Mouse (Mus musculus) left cerebral cortex, postnatal 4 days (tissue): Measurements from ENCODE around the gene Col2a1. TPM values are rescaled to one million over a fixed set of nuclear protein-coding genes. Genes with fewer than 3 reads are reported as not detected.

Experiments used
- DNase-seq: peaks from one replicate; pipeline ENCODE4 v3.0.0-alpha.2; 2022
- intact Hi-C: fragments of 180-260 bp; cut with DNase I; formaldehyde crosslinking; loops from one replicate; pipeline ENCODE4 v1.15.1; 2025
- total RNA-seq, 2 experiments: library from RNA; stranded (reverse); gene quantifications; 2 replicates each; pipeline ENCODE4 v1.2.3; 2021

The Col2a1 gene
- 1 to 10 TPM; 2.5 to 5.4 TPM for total RNA-seq

DNA sequence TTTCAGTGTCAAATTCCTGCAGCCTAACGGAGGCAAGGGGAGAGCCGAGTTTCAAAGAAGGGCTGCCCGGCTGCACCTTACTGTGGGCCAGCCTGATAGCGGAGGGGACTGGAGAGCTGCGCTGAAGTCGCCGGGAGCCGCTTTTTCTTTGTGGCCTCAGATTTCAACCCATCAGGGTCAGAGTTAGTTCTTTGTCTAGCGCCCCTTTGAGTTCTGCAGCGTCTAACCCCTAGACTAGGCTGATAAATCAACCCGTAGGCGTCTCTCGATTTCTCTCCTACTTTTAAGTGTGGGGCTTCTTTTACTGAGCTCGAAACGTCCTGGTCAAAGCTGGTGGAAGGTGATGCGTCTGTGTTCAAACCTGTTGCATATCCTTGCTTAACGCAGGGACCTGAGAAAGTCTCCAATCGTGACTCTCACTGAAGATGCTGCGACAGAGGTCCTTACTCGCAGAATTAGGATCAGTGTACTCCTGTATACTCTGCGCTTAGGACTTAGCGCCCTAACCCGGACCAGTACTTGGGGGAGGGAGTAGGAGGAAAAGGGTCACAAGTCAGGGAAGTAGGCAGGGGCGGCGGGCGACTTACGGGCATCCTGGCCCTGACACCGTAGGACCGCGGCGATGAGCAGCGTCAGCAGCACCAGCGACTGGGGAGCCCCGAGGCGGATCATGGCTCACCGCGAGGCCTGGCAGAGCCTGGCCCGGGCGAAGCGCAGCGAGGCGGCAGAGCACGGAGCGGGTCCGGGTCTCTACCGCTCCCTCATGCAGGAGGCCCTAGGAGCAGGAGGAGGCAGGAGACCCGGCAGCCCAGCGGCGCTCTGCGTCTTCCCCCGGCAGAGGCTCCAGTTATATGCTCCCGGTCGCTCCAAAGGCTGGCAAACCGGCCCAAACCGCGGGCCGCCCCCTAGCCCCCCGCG lies at the start of gene Col2a1:
TSS of gene Col2a1 (minus strand) at position 874 of the 918 bp plus-strand sequence.
- DNase-seq, result no peak
- intact Hi-C loops, result no loop called here

DNA sequence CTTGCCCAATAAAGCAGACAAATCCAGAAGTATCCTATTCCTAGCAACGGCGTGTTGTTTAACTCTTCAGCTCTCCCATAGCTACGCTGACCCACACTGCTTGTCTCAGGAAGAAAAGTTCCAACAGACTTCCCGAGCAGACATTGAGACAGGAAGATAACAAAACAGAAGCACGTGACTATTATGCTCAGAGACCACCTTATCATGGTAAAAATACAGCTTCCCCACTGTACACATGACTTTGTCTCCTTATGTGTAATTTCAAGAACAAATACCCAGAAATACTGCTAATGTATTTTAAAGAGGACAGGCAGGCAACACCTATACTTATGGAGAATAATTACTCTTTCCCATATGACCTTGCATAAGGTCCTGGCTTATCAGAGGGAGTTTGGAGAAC lies 47.2 kb upstream of the Col2a1 start:
- intact Hi-C loops, result no loop called here
- no peak for DNase-seq

DNA sequence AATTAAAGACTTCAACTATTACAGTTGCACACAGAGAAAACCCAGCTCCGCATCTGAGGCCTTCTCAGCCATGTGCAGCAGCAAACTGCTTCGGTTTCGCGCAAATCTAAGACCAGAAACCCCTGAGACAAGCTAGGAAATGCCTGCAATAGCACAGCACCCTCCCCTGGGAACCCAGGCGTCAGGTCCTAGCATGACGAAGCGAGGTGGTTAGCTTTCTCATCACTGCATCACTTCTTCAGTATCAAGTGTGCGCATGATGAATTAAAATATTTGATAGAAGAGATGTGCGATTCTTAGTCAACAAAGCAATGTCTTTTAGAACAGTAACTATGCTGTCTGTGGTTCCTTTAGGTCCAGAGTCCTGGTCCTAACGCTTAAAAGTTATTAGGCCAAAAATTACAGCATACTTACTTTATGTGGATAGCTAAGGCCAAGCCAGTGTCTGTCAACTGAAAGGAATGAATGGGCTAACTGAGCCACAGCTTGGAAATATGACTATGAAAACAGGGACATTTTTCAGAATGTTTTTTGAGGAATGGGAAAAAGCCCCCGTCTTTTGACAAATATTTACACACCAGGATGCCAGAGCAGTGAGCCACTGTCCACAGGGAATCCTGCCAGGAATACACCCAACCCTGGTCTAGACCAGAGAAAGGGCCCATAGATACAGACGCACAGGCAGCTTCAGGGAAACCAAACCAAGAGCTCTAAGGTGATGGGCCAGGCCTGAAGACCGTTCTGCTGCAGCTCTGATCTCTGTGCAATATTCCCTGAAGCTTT lies 44.6 kb upstream of the Col2a1 start:
- DNase-seq, result no peak
- intact Hi-C loops, result no loop called here

DNA sequence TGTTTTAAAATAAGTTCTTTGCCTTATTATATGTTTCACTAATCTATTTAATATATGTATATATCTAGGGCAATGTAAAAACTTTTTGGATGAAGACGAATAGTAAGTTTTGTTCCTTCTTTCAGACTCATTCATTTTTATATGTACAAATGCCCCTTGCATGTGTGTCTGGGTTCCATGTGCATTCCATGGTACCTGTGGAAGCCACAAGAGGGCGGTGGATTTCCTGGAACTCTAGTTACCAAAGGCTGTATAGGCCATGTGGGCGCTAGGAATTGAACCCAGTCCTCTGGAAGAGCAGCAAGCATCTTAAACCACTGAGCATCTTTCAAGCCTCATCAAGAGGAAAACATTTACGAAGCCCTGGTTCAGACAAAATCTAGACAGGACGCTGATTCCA lies 39.9 kb upstream of the Col2a1 start:
- intact Hi-C loops, result no loop called here
- DNase-seq, result no peak

DNA sequence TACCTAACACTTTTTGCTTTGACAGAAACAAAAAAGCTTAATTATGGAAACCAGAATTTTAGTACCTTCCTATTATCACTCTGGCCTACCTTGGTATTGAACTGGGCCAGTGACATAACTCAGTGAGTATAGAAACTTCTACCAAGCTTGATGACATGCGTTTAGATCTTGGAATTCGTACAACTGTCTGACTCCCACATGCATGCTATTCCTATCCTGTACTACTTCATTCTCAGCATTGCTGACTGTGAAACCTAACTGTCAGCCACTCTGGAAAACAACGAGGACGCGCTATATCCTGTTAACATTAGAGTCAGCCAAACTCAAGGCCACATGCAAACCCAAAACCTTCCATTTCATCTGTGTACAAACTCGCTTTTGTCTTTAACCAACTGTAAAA lies 39.5 kb upstream of the Col2a1 start:
- intact Hi-C loops, result no loop called here
- DNase-seq, result no peak

DNA sequence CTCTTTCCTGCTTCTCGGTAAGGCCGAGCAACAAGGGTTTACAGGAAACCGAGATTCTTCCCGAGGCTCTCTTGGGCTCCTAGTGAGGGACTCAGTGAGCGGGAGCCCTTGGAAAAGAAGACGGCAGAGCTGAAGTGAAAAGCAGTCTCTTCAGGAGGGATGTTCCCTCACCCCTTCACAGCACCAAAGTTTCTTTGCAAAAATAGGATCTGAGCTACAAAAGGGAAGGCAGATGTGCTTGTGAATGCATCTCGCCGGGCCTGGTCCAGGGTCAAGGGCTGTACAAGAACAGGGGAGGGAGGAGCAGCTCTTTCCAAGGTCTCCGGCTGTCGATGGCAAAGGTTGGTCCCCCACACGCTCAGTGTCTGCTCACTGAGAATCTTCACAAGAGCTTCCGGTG lies 38.0 kb upstream of the Col2a1 start:
- intact Hi-C loops, result no loop called here
- DNase-seq, result no peak

DNA sequence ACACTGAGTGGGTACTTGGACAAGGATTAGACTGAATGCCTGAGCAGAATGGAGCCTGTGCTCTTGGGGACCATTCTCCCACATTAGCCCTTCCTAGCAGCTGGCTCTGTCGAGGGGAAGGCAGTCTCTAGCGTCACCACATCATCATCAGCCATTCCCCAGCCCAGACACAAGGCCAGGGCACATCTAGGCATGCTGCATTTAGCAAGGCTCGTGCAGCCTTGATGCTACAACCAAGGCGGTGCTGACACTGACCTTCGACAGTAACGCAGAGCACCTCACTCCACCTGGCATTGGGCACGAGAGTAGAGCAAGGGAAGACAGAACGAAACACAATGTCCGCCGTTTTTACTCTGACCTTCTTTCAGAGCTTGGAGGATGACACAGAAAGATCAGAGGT lies 35.2 kb upstream of the Col2a1 start:
- intact Hi-C loops, result no loop called here
- no peak for DNase-seq

DNA sequence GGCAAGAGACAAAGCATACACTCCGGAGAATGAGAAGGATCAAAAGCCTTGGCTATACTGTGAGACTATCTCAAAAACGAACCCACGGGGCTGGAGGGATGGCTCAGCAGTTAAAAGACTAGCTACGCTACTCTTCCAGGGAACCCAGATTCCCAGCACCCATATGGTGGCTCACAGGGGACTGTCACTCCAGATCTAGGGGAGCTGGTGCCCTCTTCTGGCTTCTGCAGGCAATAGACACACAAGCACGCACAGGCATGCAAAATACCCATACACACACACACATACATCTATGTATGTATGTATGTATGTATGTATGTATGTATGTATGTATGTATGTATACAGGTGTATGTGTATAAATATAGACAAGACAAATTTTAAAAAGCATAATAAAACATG lies 32.1 kb upstream of the Col2a1 start:
- no peak for DNase-seq
- intact Hi-C loops, result no loop called here

DNA sequence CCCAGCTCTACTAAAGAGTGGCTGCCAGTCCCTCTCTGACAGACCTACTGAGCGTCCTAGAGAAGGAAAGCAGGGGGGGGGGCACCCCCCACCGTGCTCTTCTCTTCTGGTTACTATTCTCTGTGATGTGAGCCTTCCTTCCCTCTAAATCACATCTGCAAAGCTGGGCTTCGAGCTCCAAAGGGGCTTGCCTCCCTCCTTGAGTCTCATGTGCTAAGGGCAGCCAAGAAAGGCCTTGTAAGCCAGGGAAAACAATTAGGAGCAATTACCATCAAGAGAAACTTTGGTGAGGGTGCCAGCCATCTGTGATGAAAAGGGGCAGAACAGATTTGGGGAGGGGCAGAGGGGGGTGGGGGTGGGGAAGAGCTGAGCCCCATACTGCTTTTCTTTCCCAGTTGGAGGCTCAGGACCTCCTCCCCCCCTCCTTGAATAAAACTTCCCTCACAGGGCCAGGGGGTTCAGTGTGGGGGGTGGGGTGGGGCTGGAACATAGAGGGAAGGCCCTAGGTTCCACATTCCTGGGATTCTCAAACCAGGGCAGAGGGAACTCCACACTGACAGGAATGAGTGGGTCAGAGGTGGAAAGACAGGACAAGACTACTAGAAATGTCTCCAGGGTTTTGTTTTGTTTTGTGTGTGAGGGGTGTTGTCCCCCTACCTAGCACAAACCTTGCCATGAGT lies 30.7 kb upstream of the Col2a1 start:
- intact Hi-C loops, result no loop called here
- DNase-seq, result peak; percentile 15

DNA sequence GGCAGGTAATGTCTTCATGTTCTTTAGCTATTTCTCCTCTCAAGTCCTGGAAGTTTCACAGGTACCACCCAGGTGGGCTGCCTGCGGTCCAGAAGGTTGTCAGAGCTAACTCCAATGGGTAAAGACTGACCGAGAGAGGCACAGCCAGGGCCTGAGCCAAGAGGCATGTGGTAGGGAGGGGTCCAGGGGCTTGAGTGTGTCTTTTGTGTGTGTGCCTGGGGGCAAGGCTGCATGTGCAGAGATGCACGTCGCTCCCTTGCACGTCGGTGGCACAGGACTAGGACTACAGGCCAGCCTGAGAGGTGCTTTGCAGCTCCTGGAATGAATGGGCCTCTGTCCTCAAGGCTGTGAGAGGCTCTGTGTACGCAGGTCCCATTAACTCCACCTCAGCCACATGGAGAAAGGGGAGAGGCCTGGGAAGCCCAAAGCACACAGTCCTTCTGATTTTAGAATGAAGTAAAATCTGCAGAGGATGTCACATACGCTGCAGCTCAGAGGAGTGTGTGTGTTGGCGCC lies 28.8 kb upstream of the Col2a1 start:
- DNase-seq, result no peak
- intact Hi-C loops, result no loop called here

DNA sequence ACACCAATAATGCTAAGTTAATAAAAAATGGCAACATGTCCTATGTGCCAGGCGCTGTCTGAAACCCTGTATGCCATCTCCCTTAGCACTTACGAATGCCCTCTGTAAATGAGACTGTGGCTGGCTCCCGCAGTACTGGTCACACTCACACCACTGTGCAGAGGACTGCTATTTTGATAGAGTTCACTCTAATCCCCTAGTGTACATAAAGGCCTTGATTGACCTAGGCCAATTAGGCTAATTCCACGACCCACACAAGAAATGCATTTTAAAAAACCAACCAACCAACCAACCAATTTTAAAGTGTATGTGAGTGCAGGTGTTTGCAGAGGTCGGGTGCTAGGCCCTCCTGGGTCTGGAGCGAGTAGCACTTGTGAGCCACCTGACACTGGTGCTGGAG lies 25.3 kb upstream of the Col2a1 start:
- DNase-seq, result no peak
- intact Hi-C loops, result no loop called here

DNA sequence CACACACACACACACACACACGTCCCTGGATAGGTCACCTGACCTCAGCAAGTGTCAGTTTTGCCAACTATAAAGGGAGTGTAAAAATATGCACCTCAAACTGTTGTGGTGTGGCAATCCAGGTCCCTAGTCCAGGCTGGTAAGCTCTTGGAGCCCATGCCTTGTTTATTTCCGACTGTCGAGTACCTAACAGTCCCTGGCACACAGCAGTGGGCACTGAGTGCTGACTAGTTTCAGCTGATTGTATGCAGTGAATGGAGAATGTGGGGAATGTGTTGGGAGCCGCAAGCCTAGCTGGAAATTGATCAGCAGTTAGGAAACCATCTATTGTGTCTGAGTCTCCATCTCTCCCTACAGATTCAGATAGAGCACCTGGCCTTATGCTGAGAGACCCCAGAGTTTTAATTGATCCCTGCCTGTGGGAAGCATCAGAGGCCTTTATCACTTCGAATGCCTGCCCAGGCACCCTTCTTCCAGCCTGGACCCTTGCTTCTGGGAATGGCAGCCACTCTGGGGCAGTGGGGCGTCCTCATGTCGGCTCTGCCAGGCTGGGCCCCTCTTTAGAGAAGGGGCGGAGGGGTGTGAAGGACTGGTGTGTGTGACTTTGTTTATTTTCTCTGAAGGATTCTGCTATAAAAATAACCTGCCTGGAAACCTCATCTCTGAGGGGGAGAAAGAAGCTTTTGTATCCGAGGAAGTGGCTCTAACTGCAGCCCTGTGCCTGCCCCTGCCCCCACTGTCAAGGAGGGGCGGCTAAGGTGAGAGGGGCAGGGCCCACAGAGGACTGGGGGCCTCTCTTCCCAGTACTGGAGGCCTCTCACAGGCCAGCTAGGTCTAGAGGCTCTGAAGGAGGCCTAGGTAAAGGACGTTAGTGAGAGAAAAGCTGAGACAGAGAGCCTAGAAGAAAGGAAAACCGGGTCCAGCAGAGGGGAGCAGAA lies 22.7 kb upstream of the Col2a1 start:
- DNase-seq, result no peak
- intact Hi-C loops, result no loop called here

DNA sequence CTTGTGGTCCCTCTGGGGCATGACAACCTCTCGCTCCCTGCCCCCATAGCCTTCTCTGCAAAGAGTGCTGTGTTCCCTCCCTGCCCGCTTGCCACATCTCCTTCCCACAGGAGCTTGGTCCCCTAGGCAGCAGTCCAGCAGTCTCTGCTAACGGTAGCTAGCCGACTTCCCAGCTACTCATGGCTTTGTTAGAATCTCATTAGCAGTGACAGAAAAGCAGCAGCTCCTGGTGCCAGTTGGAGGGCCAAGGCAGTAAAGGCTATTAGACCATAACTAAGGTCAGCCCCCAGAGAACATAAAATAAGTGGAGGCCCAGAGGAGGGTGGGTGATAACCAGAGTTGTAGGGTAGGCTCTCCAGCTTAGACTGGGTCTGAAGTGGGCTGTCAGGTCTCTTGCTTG lies 21.1 kb upstream of the Col2a1 start:
- no peak for DNase-seq

DNA sequence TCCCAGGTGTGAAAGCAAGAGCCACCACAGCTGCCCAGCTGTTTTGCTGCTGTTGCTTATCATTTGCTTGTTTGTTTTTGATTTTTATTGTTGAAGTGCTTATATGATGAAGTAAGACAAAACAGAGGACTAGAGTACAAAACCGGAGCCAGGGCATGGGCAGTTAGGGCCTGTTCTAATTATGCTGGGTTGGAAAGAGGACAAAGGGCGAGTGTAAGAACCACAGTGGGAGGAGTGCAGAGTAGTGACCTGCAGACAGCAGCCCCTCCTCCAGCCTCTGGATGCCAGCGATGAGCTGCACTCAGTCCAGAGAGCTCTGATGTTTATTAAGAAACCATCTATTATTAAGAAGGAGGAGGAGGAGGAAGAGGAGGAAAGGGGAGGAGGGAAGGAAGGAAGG lies 18.6 kb upstream of the Col2a1 start:
- DNase-seq, result no peak
- intact Hi-C loops, result no loop called here

More for the DNA sequence above, 21.1 kb upstream of the Col2a1 start:
- intact Hi-C loops, result no loop called here

DNA sequence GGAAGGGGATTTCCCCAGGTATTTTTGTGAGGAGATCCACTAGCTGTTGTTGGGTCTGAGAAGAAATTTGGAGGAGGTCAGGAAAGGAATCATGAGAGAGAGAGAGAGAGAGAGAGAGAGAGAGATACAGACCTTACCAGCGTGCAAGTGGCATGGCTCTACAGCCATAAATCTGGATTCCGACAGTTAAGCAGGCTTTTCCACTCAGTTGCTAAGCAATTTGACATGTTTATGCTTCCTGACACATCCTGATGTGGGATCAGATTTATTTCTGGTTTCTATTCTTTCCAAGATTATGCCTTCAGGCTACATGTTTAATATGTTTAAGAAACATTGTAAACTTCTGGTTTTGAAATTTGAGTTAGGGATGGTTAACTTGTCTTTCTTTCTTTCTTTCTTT lies 17.4 kb upstream of the Col2a1 start:
- intact Hi-C loops, result no loop called here
- DNase-seq, result no peak

DNA sequence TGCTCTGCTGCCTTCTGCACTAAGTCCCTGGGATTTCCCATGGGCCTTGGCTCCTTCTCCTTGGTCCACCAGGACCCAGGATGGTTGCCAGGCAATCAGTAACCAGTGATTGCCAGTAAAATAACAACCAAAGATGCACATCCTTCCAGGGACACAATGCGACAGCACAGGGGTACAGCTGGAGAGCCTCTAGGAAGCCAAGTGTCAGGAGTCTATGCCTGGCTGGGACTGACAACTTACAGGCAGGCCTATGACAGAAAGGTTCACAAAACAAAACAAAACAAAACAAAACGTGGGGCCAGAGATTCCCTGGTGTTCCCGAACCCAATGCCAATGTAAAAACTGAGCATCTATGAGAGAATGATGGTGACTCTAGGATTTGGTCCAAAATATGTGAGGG lies 14.6 kb upstream of the Col2a1 start:
- peak; percentile 30 for DNase-seq
- intact Hi-C loops, result no loop called here

DNA sequence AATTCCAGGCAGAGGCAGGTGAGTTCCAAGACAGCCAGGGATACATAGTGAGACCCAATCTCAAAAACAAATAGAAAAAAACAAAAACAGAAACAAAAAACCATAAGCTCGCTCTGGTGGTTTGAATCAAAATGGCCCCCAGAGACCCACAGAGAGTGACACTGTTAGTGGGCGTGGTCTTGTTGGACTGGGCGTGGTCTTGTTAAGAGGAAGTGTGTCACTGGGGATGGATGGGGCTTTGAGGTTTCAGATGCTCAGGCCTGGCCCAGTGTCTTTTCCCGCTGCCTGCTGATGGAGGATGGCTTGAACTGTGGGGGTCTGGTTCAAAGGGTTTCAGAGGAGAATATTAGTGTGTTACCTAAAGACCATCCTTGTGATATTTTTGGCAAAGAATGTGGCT lies 13.4 kb upstream of the Col2a1 start:
- no peak for DNase-seq
- intact Hi-C loops, result no loop called here

DNA sequence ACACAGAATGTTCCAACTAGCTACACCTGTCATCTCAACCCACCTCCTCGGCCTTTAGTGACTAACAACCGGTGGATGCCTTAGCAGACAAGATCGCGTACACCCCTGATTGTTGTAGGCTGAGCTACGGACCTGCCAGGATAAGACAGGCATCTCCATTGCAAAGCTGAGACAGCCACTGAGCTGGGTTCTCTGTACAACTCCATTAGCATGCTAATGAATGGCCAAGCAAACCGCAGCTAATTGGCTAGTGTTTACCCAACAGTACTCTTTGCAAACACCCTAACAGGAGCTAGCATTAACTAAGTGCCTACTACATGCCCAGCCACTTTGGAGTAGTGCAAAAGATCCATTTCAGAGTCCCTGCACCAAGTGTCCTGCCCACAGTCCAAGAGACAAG lies 8.3 kb upstream of the Col2a1 start:
- no peak for DNase-seq
- intact Hi-C loops, result no loop called here

DNA sequence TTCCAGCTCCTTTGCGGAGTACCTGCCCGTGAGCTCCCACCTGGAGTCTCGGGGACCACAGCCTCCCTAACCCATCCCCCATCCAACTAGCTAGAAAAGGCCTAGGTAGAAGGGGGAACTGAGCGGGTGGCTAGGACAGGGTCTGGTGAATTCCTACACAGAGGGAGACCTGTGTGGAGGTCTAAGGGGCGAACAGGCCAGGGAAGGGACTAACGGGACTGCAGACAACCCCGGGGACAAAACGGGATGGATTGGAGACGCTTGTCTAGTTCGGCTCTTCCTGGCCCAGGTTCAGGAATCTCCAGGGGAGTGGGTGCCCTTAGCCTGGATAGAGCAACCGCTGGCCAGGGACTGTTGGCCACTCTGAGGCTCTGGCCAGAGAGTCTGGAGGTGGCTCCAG lies 686 bp upstream of the Col2a1 start:
- intact Hi-C loops, result no loop called here
- DNase-seq, result no peak

DNA sequence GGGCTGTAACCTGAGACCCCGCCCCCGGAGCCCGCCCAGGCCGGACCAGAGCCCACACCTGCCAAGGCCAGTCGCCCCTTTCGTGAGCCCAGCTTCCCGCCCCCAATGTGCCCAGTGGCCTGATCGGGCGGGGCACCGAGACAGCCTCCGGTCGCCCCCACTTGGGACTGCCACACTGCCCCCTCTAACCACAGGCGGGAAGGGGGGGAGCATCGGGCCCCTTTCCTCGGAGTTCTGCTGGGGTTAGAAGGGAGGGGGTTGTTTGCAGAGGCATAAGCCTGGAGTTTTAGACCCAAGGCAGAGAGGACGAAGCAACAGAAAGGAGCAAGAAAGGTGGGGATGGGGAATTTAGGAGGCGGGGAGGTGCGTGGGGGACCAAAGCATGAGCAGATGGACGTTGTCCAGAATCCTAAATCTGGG lies 255 bp upstream of the Col2a1 start:
- intact Hi-C loops, result no loop called here
- peak; percentile 49 for DNase-seq
